Mouse (Mus musculus) lung, postnatal 0 days (tissue): ENCODE measurements around the gene Irf8.

Experiments
- CTCF ChIP-seq: IDR thresholded peaks from 2 replicates; pipeline ENCODE4 v1.5.1; 2016; ENCODE audit warnings: antibody characterized with exemption, mild to moderate bottlenecking
- EP300 ChIP-seq: IDR thresholded peaks from 2 replicates; pipeline ENCODE4 v1.6.1; 2016; ENCODE audit warnings: antibody characterized with exemption, mild to moderate bottlenecking, control low read depth

GRCm38 (mm10) chr8:120804741-120805140, 68.6 kb downstream of the Irf8 start:
- TF ChIP-seq CTCF (no peak), EP300 (peak; percentile 44)
